Mouse (Mus musculus) kidney, postnatal 14 days (tissue): ENCODE measurements around the gene Smim20.
A peak's percentile ranks its signal among the peaks of the same experiment; 100 is the strongest.

Experiments used
- DNase-seq: peaks from one replicate; pipeline ENCODE4 v3.0.0; 2022; ENCODE audit warnings: mixed read lengths

The Smim20 gene

GRCm38 (mm10) chr5:53314404-53315167 is 47.7 kb downstream of the Smim20 start:
- no peak for DNase-seq

DNA sequence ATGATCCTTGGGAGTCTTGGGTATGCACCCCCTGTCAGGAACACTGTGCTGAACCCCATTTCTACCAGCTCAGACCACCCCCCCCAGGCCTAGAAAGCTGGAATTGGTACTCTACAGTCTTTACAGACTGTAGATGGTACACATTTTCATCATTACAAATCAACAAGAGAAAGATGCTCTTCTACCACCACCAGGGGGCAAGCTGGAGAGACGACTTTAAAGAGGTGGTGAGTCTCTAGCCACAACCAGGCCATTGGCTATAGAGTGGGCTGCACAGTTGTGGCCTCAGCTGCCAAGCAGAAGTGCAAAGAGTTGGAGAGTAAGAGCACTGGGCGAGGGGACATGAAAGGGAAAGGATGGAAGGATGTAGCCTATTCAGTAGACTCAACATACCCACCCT is 48.9 kb downstream of the Smim20 start:
- DNase-seq: no peak

GRCm38 (mm10) chr5:53317396-53317795 is 50.5 kb downstream of the Smim20 start:
- DNase-seq: no peak

DNA sequence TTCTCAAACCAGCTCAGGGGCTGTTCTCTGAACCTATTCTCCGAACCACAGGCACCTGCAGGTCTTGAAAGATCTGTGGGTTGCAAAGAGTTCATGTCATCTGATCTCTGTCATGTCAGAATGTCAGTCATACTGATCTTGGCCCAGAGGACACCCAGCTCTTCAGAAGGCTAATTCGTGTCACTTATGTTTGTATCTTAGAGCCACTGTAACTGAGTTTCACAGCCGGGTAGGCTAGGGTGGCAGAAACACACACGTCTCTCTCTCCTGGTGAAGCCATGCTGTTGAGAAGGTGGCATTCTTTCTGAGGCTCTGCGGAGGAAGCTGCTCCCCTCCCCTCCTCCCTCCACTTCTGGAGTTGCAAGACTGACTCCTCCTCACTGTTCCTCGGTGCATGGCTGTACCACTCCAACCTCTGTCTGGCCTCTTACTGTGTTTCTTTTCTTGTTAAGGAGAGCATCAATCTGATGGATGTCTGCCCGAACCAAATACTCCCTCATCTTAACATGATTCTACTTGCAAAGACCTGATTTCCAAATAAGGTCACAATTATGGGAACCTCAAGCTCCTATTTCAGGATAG is 51.1 kb downstream of the Smim20 start:
- no peak for DNase-seq

- DNase-seq: no peak
Observed at GRCm38 (mm10) chr5:53320331-53320730, 53.4 kb downstream of the Smim20 start.

DNA sequence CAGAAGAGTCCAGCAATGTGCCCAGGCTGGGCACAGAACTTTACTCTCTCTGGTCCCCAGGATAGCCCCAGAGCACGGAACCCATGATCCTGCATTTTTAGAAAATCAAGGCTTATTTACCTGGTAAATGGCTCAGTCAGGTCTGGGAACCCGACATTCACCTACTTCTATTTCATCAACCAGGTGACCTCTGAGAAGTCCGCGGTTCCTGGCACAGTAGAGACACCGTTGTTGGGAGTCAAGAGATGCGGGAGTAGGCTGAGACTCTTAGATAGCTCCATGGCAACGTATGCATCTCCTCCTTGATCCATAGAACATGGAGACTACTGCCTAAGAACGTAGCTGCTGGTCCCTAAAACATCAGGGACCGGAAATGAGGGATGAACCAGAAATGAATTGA is 55.0 kb downstream of the Smim20 start:
- no peak for DNase-seq

DNA sequence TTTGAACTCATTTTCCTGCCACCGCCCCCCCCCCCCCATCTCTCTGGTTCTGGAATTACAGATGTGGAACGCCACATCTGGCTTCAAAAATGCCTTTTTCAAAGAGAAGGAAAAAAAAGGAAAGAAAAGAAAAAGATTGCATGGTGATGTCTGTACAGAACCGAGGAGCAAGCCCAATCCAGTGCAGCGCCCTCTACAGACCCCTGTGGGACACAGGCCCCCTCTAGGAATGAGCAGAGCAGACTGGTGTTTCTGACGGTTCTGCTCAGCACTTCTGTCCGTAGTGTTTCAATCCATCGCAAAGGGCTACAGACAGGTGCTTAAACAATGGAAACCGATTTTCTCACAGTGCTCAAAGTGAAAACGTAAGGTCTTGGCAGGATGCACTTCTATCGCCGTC is 55.6 kb downstream of the Smim20 start:
- DNase-seq: no peak

GRCm38 (mm10) chr5:53323121-53323520 is 56.2 kb downstream of the Smim20 start:
- DNase-seq: no peak

- no peak for DNase-seq
Observed at GRCm38 (mm10) chr5:53324256-53324655, 57.4 kb downstream of the Smim20 start.

GRCm38 (mm10) chr5:53324791-53325190 is 57.9 kb downstream of the Smim20 start:
- DNase-seq: no peak

- peak; percentile 71 for DNase-seq
Observed at GRCm38 (mm10) chr5:53326023-53326422, 59.1 kb downstream of the Smim20 start.

GRCm38 (mm10) chr5:53326491-53326890 is 59.6 kb downstream of the Smim20 start:
- no peak for DNase-seq
